Mouse (Mus musculus) duodenum, adult 2 months (tissue): ENCODE measurements around the gene Plaur. TPM values are rescaled to one million over a fixed set of nuclear protein-coding genes. Genes with fewer than 3 reads are reported as not detected.

Source experiments
- polyA plus RNA-seq: library from polyadenylated mRNA; depleted of rRNA; stranded (reverse); fragments of >200 nt; gene quantifications from 2 replicates; pipeline ENCODE4 v1.2.3, GENCODE M21; 2012; ENCODE audit warnings: low replicate concordance; rRNA removed

Gene Plaur
- polyA plus RNA-seq, result 7.9 and 12.8 TPM in 2 replicates

DNA sequence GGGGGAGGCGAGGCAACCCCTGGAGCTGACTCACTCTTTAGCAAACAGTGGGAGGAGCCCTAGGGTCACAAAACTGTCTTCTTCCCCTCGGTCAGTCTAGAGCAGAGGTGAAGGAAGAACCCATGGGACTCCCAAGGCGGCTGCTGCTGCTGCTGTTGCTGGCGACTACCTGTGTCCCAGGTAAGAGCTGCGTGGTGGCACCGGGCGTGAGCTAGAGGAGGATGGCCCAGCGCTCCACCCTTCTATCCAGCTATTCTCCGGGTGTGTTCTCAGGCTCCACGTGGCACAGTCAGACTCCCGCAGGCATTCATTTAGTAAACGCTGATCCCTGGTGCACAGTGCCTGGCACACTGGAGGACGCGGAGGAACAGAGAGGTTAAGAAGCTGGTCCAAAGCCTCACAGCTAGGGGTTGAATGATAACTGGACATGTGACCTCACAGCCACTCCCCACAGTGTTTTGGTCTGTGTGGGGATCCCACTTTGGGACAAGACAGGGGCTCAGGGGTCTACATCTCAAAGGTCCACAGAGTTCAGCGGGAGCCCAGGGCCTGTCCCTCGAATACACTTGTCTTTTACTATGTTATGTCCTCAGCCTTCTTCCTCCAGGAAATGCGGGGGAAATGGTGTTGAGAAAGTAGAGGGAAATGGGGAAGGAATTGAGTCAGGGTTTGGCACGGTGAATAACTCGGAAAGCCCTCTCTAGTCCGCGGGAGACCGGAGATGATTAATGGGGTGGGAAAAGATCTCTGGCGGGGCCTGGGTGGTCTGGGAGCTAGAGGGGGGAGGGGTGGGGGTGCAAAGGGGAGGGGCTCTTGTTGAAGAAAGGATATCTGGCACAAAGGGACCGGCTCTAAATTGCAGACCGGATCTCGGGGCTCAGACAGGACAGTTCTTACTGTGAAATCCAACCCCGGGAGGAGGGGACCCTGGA lies at the start of gene Plaur:
Gene Plaur, plus strand, starts transcription at position 97 of the 932 bp plus-strand sequence.

DNA sequence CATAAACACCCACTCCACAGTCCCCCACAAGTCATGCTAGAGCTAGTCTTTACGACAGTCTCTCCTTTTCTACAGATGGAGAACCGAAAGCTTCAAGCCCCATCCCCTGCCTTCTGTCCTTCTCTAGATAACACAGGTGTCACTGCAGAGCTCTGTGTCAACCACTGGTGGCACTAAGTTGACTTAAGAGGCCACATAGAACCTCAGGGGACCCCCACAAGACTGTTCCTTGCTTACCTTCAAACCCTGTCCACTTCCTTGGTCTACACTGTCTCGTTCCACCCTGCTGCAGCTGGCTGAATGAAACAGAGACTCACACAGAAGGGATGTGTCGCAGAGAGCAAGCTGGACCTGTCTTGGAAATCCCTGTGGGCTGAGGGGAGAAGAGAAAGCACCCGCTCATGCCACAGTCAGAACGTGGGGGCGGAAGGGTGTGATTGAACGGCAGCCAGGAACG lies 10.4 kb upstream of the Plaur start, which contains the start of gene Irgc1:
Gene Irgc1, minus strand, starts transcription at position 443 of the 457 bp plus-strand sequence.

DNA sequence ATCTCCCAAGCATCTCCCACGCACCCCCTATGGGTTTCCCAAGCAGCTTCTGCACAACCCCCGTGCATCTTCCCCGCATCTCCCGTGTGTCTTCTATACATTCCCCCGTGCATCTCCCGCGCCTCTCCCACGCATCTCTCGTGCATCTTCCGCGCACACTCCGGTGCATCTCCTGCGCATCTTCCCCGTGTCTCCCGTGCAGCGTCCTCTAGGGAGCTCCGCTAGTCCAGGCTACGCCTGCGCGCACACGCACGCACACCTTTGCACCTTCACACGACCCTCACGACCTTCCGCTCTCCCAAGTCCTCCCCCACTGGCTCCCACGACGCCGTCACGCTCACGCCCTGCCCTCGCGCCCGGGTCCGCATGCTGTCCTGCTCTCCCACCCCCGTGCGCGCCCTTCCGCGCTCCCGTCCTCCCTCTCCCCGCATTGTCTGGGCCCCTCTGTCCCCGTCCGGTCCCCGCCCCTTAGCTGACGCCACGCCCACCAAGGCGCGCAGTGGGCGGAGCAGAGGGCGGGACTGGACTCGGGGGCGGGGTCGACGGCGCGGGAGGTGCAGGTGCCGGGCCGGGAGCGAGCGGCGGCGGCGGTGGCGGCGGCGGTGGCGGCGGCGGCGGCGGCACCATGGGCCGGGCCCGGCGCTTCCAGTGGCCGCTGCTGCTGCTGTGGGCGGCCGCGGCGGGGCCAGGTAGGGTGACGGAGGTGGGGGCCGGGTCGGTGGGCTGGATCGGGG lies 19.4 kb downstream of the Plaur start, which contains the start of gene Cadm4:
Gene Cadm4, plus strand, starts transcription at position 550 of the 734 bp plus-strand sequence.

DNA sequence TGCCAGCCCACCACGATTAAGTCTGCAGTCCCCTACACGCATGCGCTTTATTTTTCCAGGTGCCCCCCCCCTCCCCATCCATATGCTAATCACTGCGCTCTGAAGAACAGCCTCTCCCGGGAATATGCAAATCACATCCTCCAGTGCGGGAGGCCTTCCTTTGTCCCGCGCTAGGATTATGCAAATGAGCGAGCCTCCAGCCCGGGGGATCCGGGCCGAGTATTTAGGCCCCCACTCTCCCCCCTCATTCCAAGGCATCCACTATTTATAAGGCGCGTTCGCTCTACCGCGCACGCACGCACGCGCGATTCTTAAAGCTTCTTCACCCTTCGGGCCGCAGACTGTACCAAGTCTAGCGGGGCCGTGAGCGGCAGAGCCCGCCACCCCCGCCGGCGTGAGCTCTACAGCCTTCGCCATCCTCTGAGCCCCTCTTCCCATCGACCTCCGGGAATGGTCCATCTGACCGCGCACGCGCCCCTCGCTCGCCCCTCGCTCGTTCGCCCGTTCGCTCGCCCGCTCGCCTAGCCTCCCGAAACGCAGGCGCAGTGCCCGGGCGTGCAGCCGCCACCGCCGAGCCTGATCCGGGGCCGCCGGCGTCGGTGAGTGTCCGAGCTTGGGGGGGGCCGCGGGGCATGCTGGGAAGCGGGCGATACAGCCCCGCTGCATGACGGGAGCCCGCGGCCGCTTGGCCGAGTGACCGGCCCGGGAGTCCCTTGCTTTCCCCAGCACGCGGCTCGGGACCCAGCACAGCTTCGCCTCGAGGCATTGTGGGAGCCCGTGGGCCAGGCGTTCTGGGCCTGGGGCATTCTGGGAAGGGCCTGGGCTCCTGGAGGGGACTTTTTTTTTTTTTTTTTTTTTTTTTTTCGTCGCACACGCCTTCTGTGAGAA lies 44.8 kb downstream of the Plaur start, which contains the start of gene Zfp428:
Gene Zfp428, plus strand, starts transcription at position 169 of the 888 bp plus-strand sequence.

DNA sequence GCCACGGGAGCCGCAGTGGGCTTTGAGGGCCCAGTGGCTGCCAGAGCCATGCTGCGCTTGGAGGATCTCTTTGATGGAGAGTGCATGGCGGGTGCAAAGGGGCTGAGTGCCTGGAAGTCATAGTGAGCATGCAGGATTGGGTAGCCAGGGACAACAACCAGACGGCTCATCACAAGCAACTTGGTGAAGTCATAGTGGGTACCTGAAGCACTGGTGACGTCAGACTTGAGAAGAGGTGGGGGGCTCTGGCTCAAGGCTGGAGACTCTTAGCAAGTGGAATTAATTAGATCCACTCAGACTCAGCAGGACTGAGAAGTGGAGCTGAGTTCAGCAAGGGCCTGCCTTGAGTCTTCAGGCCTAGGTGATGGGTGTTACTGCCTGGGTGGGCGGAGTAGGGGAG lies 50.1 kb downstream of the Plaur start, which contains the start of gene AC161166.1:
Gene AC161166.1, minus strand, starts transcription at position 101 of the 400 bp plus-strand sequence.

Other genes starting within 250 kb of the Plaur start
- gene Zfp109, start 224.9 kb upstream of the Plaur start, polyA plus RNA-seq, result 0.11 and 0.27 TPM in 2 replicates
- gene Zfp108, start 207.7 kb upstream of the Plaur start, polyA plus RNA-seq, result 0.18 and 0.21 TPM in 2 replicates
- gene Zfp93, start 192.1 kb upstream of the Plaur start, polyA plus RNA-seq, result 0.74 and 0.91 TPM in 2 replicates
- gene Zfp61, start 161.3 kb upstream of the Plaur start, polyA plus RNA-seq, result 1.0 and 1.4 TPM in 2 replicates
- gene Zfp94, start 145.8 kb upstream of the Plaur start, polyA plus RNA-seq, result 0.83 and 4.3 TPM in 2 replicates
- not detected in 2 replicates for gene Tescl, start 128.5 kb upstream of the Plaur start, polyA plus RNA-seq
- not detected in 2 replicates for gene Lypd5, start 113.3 kb upstream of the Plaur start, polyA plus RNA-seq
- 84.7 and 88.4 TPM in 2 replicates for gene Kcnn4, start 92.2 kb upstream of the Plaur start, polyA plus RNA-seq
- gene Smg9, start 62.9 kb upstream of the Plaur start, polyA plus RNA-seq, result 49.3 and 58.7 TPM in 2 replicates
- 0.07 and 0.47 TPM in 2 replicates for gene Irgc1, start 10.2 kb upstream of the Plaur start, polyA plus RNA-seq
- gene Cadm4, start 19.5 kb downstream of the Plaur start, polyA plus RNA-seq, result 2.1 and 3.5 TPM in 2 replicates
- 15.2 and 23.5 TPM in 2 replicates for gene Zfp428, start 44.5 kb downstream of the Plaur start, polyA plus RNA-seq
- gene AC161166.1, start 50.0 kb downstream of the Plaur start, polyA plus RNA-seq, result 0.13 TPM in 1 of 2 replicates, not detected in the other
- 7.7 and 8.1 TPM in 2 replicates for gene Irgq, start 68.2 kb downstream of the Plaur start, polyA plus RNA-seq
- gene Pinlyp, start 83.6 kb downstream of the Plaur start, polyA plus RNA-seq, result not detected in 2 replicates
- 20.9 and 29.8 TPM in 2 replicates for gene Xrcc1, start 83.8 kb downstream of the Plaur start, polyA plus RNA-seq
- gene Ethe1, start 125.1 kb downstream of the Plaur start, polyA plus RNA-seq, result 54.1 and 78.1 TPM in 2 replicates
- gene Zfp575, start 125.2 kb downstream of the Plaur start, polyA plus RNA-seq, result 0.92 and 0.98 TPM in 2 replicates
- 6.1 and 9.5 TPM in 2 replicates for gene Phldb3, start 148.3 kb downstream of the Plaur start, polyA plus RNA-seq
- gene Lypd3, start 174.1 kb downstream of the Plaur start, polyA plus RNA-seq, result 0.14 and 0.26 TPM in 2 replicates
- not detected in 2 replicates for gene Tex101, start 214.2 kb downstream of the Plaur start, polyA plus RNA-seq
- not detected in 2 replicates for gene BC049730, start 246.8 kb downstream of the Plaur start, polyA plus RNA-seq